Mouse (Mus musculus) forebrain, embryonic 10.5 days (tissue): ENCODE measurements around the gene Lgals3bp. TPM values are rescaled to one million over a fixed set of nuclear protein-coding genes. Genes with fewer than 3 reads are reported as not detected.

Experiments
- DNase-seq: peaks from one replicate; pipeline ENCODE4 v3.0.0-alpha.2; 2017; ENCODE audit warnings: low spot score; ENCODE audit errors: extremely low spot score
- H3K27ac ChIP-seq: fragments of 300-500 bp; sonication (generic); 2 replicates; pipeline ENCODE4 v1.5.1; 2016; ENCODE audit warnings: mild to moderate bottlenecking
- H3K27me3 ChIP-seq: fragments of 300-500 bp; sonication (generic); 2 replicates; pipeline ENCODE4 v1.6.1; 2016; ENCODE audit warnings: mild to moderate bottlenecking; ENCODE audit not compliant: poor library complexity, severe bottlenecking
- H3K36me3 ChIP-seq: fragments of 300-500 bp; sonication (generic); replicated peaks from 2 replicates; pipeline ENCODE4 v1.6.1; 2016; ENCODE audit warnings: mild to moderate bottlenecking, moderate library complexity
- H3K4me1 ChIP-seq: fragments of 300-500 bp; sonication (generic); 2 replicates; pipeline ENCODE4 v1.6.1; 2016
- H3K4me3 ChIP-seq: fragments of 300-500 bp; sonication (generic); 2 replicates; pipeline ENCODE4 v1.5.1; 2016; ENCODE audit warnings: mild to moderate bottlenecking, moderate library complexity
- H3K9me3 ChIP-seq: fragments of 300-500 bp; sonication (generic); 2 replicates; pipeline ENCODE4 v1.6.1; 2016; ENCODE audit warnings: mild to moderate bottlenecking, moderate library complexity
- WGBS: fragments of 180-500 bp; shearing (Covaris S2); methylation state at CpG from one replicate; pipeline ENCODE4 v1.1.7; 2016; 5-methylcytosine and 5-hydroxymethylcytosine counted together
- polyA plus RNA-seq: library from polyadenylated mRNA; unstranded; fragments of >200 nt; fragmentation: Nextera tagmentation; extraction: Ambion mirVana; gene quantifications from 2 replicates; pipeline ENCODE4 v1.2.1, GENCODE M21; 2016

Lgals3bp gene
- polyA plus RNA-seq, 1 experiment from 2014 or later: 1.0 TPM

DNA sequence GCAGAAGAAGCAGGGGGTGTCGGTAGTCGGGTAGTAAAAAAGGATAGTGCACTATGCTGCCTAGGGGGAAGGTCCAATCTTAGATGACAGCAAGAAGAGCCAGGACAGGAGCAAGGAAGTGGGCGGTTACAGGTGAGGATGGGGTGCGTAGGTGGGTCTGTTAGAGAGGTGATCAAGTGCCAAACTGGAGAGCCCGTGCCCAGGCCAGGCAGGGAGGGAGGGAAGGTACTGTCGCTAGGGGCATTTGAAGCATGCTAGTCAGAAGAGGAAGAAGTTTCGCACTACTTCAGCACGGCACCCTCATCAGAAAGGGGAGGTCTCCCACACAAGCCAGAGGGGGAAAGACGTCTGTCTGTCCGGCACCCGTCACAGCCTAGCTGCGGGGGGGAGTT, 16.5 kb upstream of the Lgals3bp start:
- H3K27me3 ChIP-seq: peaks cover 8% of the 10 kb centered on the region; the same call in 1 of the 2 replicates
- DNase-seq: no peak
- H3K27ac ChIP-seq: peak overlapping the region; percentile 89
- H3K4me1 ChIP-seq: peaks cover 38% of the 10 kb centered on the region
- 6% methylated on average over 12 of the region's 12 CpGs for WGBS
- no peaks in the 10 kb centered on the region for H3K9me3 ChIP-seq
- peaks cover 35% of the 10 kb centered on the region for H3K36me3 ChIP-seq
- H3K4me3 ChIP-seq: peak overlapping the region; percentile 86

DNA sequence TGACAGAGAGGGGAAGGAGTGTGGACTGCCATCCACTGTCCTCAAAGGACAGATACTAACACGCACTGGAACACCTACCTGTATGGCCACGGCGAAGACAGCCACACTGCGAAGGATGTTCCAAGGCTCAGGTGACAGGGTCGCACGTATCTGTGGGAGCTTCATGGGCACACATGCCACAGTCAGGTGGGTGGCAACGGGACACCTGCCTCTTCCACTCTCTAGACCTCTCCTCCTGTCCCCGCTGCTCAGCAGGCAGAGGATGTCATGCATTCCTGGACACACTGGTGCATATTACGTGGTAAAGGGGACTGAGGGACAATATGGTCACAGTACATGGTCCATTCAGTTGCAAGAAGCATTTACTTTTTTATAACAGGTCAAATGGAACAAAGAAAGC, 15.6 kb upstream of the Lgals3bp start:
- H3K9me3 ChIP-seq: no peaks in the 10 kb centered on the region
- H3K27me3 ChIP-seq: peaks cover 2% of the 10 kb centered on the region; the same call in 1 of the 2 replicates
- peaks cover 32% of the 10 kb centered on the region for H3K4me1 ChIP-seq
- WGBS: 90% methylated on average over 9 of the region's 9 CpGs
- peak overlapping the region; percentile 86 for H3K4me3 ChIP-seq
- peaks cover 36% of the 10 kb centered on the region for H3K36me3 ChIP-seq
- DNase-seq: no peak
- H3K27ac ChIP-seq: no peak overlapping the region

DNA sequence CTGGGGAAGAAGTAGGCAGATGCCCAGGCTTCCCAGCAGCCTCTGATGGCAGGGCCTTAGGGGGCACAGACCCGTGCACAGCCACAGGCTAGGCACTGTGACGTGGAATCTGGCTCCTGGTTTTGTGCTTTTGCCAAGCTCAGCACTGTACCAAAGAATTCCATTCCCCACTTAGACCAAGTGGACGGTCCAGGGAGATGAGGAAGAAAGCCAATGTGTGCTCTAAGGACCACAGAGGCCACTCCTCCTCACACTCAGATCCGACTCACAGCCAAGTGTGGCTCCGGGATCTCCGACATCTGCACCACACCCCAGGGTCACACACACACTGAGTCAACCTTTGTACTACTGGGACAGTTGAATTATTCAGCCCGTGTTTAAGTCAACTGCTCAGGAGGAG, 14.2 kb upstream of the Lgals3bp start:
- no peak for DNase-seq
- peaks cover 32% of the 10 kb centered on the region for H3K4me1 ChIP-seq
- H3K9me3 ChIP-seq: no peaks in the 10 kb centered on the region
- H3K27ac ChIP-seq: no peak overlapping the region
- H3K27me3 ChIP-seq: no peaks in the 10 kb centered on the region
- no peak overlapping the region for H3K4me3 ChIP-seq
- 92% methylated on average over 7 of the region's 7 CpGs for WGBS
- peaks cover 48% of the 10 kb centered on the region for H3K36me3 ChIP-seq

DNA sequence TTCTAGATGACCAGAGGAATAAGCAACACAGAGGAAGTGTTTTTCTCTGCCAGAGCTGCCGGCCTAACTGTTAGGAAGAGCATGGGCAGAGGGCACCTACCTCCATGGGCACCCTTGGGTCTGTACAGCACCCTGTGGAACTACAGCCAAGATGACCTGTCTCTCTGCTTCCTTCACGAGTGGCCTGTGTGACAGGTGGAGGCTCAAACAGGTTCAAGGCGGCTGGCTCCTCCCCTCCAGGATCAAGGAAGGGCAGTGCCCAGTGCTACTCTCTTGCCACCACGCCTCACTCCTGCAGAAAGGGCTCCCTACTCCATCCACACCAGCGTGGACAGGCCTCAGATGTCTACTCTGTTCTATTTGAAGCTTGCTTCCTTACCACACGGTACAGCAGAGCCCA, 13.7 kb upstream of the Lgals3bp start:
- H3K36me3 ChIP-seq: peaks cover 52% of the 10 kb centered on the region
- 92% methylated on average over 6 of the region's 6 CpGs for WGBS

DNA sequence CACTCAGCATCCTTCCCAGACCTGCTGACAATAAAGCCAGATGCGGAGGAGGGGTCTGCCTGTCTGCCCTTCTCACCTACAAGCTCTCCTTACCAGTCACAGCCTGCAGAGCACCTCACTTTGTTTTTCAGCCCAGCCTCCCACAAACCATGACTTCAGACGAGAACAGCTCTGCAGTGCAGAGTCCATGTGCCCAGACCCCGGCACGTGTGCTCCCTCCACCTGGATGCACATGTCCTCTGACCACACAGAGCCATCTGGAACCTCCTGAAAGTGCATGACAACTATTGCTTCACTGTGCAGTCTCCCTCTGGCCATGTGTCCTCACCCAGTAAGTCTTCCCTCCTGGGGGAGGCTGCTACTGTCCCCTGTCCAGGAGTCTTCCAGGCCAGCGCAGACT, 12.4 kb upstream of the Lgals3bp start:
- Histone ChIP-seq H3K4me3 (no peak overlapping the region), H3K9me3 (no peaks in the 10 kb centered on the region), H3K4me1 (peaks cover 23% of the 10 kb centered on the region), H3K36me3 (peaks cover 66% of the 10 kb centered on the region), H3K27me3 (no peaks in the 10 kb centered on the region), H3K27ac (no peak overlapping the region)
- DNase-seq: no peak
- 90% methylated on average over 5 of the region's 5 CpGs for WGBS

More for the DNA sequence above, 13.7 kb upstream of the Lgals3bp start:
- Histone ChIP-seq H3K9me3 (no peaks in the 10 kb centered on the region), H3K27ac (no peak overlapping the region), H3K4me1 (peaks cover 32% of the 10 kb centered on the region), H3K27me3 (no peaks in the 10 kb centered on the region), H3K4me3 (no peak overlapping the region)
- DNase-seq: no peak

DNA sequence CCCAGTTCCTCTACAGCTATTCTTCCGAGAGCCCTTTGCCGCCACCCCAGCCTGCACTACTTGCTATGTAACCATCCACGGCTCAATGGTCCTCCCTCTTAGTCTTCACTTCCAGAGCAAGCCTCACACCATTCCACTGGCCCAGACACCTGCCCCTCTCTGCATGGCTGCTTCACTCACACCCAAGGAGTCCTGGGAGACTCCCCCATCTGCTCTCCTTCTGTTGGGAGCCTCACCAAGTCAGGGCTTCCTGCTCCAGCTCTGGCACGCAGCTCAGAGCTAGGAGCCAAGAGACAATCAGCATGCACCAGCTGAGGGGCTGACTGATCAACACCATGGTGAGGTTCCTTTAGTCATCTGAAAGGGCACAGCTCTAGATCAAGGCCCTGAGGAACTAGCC, 11.2 kb upstream of the Lgals3bp start:
- 91% methylated on average over 4 of the region's 4 CpGs for WGBS
- no peaks in the 10 kb centered on the region for H3K9me3 ChIP-seq
- peaks cover 15% of the 10 kb centered on the region for H3K4me1 ChIP-seq
- H3K27me3 ChIP-seq: no peaks in the 10 kb centered on the region
- DNase-seq: no peak
- H3K36me3 ChIP-seq: peaks cover 78% of the 10 kb centered on the region
- H3K27ac ChIP-seq: no peak overlapping the region
- H3K4me3 ChIP-seq: no peak overlapping the region

DNA sequence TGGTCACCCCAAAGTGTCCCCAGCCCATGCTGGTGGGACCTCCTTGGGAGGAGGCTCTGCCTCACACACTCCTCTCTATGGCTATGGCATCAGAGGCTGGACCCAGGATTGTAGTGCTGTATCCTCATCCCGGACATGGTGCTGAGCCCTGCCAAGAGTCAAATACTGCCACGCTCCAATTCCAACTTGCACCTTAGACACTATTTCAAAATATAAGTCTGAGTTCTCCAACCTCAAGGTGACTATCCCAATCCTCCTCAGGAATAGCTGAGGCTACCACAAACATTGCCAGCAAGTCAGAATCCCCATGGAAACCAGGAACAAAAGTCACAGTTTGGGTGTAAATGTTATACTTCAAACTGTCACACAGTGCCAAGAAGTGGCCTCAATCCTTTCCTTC, 10.7 kb upstream of the Lgals3bp start:
- Histone ChIP-seq H3K9me3 (no peaks in the 10 kb centered on the region), H3K4me3 (no peak overlapping the region), H3K36me3 (peaks cover 83% of the 10 kb centered on the region), H3K4me1 (peaks cover 11% of the 10 kb centered on the region), H3K27ac (no peak overlapping the region), H3K27me3 (no peaks in the 10 kb centered on the region)
- no peak for DNase-seq
- 91% methylated on average over 2 of the region's 2 CpGs for WGBS

DNA sequence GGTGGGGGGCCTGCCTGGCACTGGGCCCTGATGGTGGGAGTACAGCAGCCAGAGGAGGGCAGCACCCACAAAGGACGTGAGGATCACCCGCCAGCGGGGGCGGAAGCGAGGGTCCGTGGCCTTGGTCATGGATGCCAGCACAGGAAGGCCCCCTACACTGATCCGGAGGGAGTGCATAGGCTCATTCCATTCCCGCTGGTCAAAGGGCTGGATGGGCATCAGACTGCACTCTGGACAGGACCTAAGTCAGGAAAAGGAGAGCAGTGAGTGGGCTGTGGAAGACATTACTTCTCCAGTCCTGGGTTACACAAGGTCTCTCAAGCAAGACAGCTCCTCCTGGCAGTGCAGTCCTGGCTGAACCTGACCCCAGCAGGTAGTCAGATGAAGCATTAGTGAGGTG, 9.4 kb upstream of the Lgals3bp start:
- H3K27me3 ChIP-seq: no peaks in the 10 kb centered on the region
- H3K4me3 ChIP-seq: no peak overlapping the region
- no peaks in the 10 kb centered on the region for H3K9me3 ChIP-seq
- peaks cover 4% of the 10 kb centered on the region for H3K4me1 ChIP-seq
- no peak for DNase-seq
- H3K27ac ChIP-seq: no peak overlapping the region
- WGBS: 89% methylated on average over 8 of the region's 8 CpGs
- H3K36me3 ChIP-seq: peaks cover 89% of the 10 kb centered on the region

DNA sequence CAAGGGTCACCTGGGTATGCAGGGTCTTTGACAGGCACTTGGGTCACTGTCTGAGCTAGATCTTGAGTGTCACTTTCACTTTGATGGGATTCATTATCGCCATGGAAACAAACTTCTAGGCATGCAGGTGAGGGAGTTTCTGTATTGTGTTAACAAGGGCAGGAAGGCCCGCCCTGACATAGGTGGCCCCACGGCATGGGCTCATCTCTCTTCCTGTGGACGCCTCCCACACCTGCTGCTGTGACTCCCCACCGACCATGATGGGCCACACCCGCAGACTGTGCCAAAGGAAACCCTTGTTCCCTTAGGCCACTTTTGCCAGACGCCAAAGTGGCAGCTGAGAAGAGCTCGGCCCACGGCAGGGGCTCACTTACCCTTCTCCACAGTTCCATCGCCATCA, 8.6 kb upstream of the Lgals3bp start:
- H3K36me3 ChIP-seq: peaks cover 89% of the 10 kb centered on the region
- 94% methylated on average over 10 of the region's 10 CpGs for WGBS

DNA sequence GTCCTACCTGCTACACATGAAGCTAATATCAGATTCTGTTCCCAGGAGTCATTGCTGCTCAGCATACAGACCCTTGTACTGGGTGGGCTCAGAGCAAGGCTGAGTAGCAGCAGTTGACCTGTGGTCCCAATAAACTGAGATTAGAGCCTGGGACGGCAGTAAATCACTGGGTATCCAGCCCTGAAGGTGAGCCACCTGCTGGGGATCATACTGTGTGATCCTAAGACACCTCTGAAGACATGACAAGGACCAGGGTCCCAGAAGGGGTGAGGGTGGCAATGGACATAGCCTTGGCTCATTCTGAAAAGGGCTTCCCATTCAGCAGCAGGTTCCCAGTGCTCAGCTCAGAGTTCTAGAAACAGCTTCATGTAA, 8.2 kb upstream of the Lgals3bp start:
- WGBS: 89% methylated on average over 1 of the region's 1 CpGs
- Histone ChIP-seq H3K27ac (no peak overlapping the region), H3K9me3 (no peaks in the 10 kb centered on the region), H3K4me1 (peaks cover 8% of the 10 kb centered on the region), H3K27me3 (no peaks in the 10 kb centered on the region), H3K36me3 (peaks cover 89% of the 10 kb centered on the region), H3K4me3 (no peak overlapping the region)
- no peak for DNase-seq

More for the DNA sequence above, 8.6 kb upstream of the Lgals3bp start:
- no peaks in the 10 kb centered on the region for H3K9me3 ChIP-seq
- DNase-seq: no peak
- H3K27ac ChIP-seq: no peak overlapping the region
- no peak overlapping the region for H3K4me3 ChIP-seq
- no peaks in the 10 kb centered on the region for H3K27me3 ChIP-seq
- H3K4me1 ChIP-seq: peaks cover 8% of the 10 kb centered on the region

DNA sequence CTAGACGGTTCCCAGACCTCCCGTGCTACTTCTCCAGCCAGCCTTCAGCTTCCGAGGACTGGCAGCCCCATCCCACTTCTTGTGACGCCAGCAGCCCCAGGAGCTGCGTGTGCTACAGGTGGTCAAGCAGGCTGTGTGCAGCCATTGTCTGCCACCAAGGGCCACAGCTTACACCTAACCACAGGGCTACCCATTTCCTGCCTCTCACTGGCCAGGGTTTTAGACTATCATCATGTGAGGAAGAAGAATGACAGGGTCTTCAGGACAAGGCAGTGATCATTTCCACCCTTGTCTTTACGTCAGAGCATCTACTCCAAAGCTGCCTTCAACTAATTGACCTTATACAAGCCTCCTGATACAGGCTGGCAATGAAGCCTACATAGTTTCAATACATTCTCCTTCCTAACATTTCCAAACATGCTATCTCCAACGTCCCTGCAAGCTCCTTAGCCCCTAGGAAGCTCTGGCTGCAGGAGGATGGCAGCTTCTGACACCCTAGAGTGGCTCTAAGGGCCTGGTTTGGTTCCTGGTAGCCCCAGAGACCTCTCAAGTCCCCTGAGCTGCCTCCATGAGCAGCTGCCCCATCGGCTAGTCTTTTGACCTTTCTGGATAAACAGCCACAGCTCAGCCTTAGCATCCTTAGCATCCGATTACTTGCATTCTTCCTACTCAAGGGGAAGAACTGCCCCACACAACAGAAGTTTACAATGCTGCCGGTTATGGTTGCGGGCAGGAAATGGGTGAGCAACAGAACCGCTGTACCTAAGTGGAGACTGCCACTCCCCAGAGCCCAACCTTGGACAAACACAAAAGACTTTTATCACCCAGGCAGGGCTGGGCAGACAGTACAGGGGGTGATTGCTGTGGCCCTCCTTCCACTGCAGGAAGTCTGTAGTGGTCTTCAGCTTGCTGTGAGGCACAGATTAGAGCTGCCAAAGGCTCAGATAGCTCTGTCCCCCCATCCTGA, 7.5 kb upstream of the Lgals3bp start:
- H3K27ac ChIP-seq: no peak overlapping the region
- no peaks in the 10 kb centered on the region for H3K9me3 ChIP-seq
- peaks cover 8% of the 10 kb centered on the region for H3K4me1 ChIP-seq
- 90% methylated on average over 12 of the region's 12 CpGs for WGBS
- H3K36me3 ChIP-seq: peaks cover 84% of the 10 kb centered on the region
- H3K27me3 ChIP-seq: no peaks in the 10 kb centered on the region
- no peak for DNase-seq
- no peak overlapping the region for H3K4me3 ChIP-seq

DNA sequence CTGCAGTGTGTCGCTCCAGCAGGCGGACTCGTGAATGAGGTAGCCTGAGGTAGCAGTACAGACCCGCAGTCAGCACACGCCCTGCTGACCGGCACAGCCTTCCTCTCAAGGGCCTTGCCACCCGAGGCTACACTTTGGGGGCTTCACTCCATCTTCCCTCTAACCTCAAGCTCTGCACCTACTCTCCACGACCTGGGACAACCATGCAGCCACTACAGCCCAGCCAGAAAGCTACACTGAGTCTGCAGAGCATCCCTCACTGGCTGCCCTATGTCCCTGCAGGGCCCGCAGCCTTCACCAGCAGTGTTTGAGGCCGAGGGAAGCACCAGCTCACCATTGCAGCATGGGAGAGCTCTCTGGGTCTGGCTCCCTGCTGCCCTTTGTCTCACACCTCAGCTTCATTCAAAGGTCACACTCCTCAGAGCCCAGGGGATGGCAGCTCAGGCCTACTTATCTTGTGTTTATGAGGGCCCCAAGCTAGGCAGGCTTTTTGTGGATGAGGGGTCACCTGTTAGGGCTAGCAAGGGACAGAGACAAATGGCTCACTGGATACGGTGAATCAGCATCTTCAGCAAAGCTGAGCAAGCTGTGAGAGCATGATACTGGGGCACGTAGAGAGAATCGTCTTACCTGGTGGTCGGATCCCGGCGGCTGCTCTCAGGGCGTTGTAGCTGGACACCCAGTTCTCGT, 6.3 kb upstream of the Lgals3bp start:
- DNase-seq: no peak
- Histone ChIP-seq H3K36me3 (peaks cover 74% of the 10 kb centered on the region), H3K4me1 (peaks cover 8% of the 10 kb centered on the region), H3K27me3 (no peaks in the 10 kb centered on the region), H3K27ac (no peak overlapping the region), H3K4me3 (no peak overlapping the region), H3K9me3 (no peaks in the 10 kb centered on the region)
- 88% methylated on average over 18 of the region's 18 CpGs for WGBS

DNA sequence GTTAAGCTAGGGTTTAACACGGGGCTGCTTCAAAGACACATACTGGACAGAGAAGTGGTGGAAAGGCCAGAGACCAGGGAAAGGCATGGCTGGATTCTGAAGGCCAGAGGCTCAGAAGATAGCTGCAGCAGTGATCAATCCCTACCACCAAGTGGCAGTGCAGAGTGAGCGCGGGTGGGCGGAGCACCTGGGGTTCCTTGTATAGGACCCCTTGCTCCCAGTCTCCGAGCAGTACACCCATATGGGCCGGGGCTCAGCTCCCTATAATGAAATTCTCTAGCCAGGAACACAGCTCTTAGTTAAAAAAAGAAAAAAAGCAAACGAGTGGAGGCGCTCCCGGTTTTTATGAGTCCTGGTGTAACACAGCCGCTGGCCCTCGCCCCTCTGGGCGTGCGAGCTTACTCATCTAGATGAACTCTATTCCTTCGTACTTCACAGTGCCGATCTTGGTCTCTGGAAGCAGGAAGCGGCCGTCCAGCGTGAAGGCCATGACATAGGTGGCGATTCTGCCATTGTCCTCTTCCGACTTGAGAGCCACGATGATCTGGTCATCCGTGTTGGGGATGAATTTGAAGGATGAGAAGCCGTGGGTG, 5.5 kb upstream of the Lgals3bp start:
- no peak for DNase-seq
- Histone ChIP-seq H3K27me3 (no peaks in the 10 kb centered on the region), H3K4me3 (no peak overlapping the region), H3K36me3 (peaks cover 74% of the 10 kb centered on the region), H3K9me3 (no peaks in the 10 kb centered on the region), H3K27ac (no peak overlapping the region), H3K4me1 (peaks cover 8% of the 10 kb centered on the region)
- 90% methylated on average over 23 of the region's 23 CpGs for WGBS
